Mouse (Mus musculus) brain, embryonic 14.5 days (tissue): ENCODE results near the gene Ubr1.

Experiments
- CTCF ChIP-seq: fragments of 200-500 bp; IDR thresholded peaks from 2 replicates; pipeline ENCODE4 v1.5.1; 2012; ENCODE audit warnings: inconsistent platforms, mild to moderate bottlenecking, moderate library complexity, borderline replicate concordance; ENCODE audit not compliant: insufficient read depth, insufficient read length; ENCODE audit errors: extremely low read depth
- POLR2A ChIP-seq: fragments of 200-500 bp; IDR thresholded peaks from 2 replicates; pipeline ENCODE4 v1.6.1; 2012; ENCODE audit warnings: mild to moderate bottlenecking, inconsistent platforms, borderline replicate concordance; ENCODE audit not compliant: poor library complexity, insufficient read depth, insufficient read length, severe bottlenecking; ENCODE audit errors: extremely low read depth

GRCm38 (mm10) chr2:121015507-121015906 is 45.0 kb upstream of the Ubr1 start:
- TF ChIP-seq CTCF: no peak
- TF ChIP-seq POLR2A: no peak
